Mouse (Mus musculus): ENCODE data around the gene Adgrl3.

DNA sequence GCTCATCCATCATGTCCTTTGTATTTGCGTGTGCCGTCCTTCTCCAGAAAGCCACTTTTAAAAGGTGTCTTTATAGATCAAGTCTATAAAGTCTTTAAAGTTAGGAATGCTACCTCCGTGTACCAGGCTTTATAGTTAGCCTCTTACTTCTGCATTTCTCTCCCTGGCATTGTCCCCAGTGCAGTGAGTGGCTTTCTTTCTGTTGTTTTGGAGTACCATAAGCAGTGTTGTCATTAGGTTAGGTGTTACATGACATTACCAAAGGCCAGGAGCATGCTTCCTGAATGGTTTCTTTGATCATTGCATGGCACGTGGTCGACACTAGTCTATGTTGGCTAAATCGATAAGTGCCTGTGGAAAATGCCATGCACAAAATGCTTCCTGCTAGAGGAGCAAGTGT lies 48.2 kb downstream of the Adgrl3 start:
- TF ChIP-seq CTCF (IDR thresholded peaks at IDR 0.05; ENCODE audit: low read depth) (no peak), EP300 (optimal IDR thresholded peaks at IDR 0.05) (no peak)

Data from stomach, postnatal 0 days (tissue).